Mouse (Mus musculus) v-Abl transformed pro-B cells (cell line): ENCODE data around the gene Ap2m1.

ENCODE experiments used
- in situ Hi-C, 2 experiments: fragments of 400-800 bp; cut with MboI; formaldehyde crosslinking; loops; one replicate each; pipeline ENCODE4 v1.15.1; 2025; ENCODE audit not compliant: unreplicated experiment in 2 of 2

Gene Ap2m1

GRCm38 (mm10) chr16:20535296-20536080 is at the start of gene Ap2m1:
Ap2m1 (plus strand) TSS chr16:20535478.
- in situ Hi-C loops, result no loop called here

- in situ Hi-C loops, result loop anchor here (25.0 kb wide), 2 partner anchors 701 to 901 kb away; no protein-coding TSS in a partner anchor
Measured at GRCm38 (mm10) chr16:20486048-20486447, 49.2 kb upstream of the Ap2m1 start.

GRCm38 (mm10) chr16:20488151-20488550 is 47.1 kb upstream of the Ap2m1 start:
- in situ Hi-C loops, result loop anchor here (25.0 kb wide), 2 partner anchors 699 to 899 kb away; no protein-coding TSS in a partner anchor

DNA sequence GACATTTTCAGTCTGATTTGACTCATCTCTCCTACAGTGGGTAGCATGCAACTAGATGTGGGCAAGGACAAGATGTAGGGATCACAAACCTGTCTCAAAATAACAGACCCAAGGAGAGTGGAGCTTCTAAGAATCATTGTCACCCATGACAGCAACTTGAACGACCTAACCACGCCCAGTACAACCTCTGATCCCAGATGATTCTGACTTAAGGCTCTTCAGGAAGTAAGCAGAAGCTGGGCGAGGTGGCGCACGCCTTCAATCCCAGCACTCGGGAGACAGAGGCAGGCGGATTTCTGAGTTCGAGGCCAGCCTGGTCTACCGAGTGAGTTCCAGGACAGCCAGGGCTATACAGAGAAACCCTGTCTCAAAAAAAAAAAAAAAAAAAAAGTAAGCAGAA is 46.5 kb upstream of the Ap2m1 start:
- in situ Hi-C loops, result loop anchor here (25.0 kb wide), 2 partner anchors 699 to 899 kb away; no protein-coding TSS in a partner anchor

- in situ Hi-C loops, result loop anchor here (25.0 kb wide), 2 partner anchors 698 to 898 kb away; no protein-coding TSS in a partner anchor
Measured at GRCm38 (mm10) chr16:20489233-20489632, 46.0 kb upstream of the Ap2m1 start.

DNA sequence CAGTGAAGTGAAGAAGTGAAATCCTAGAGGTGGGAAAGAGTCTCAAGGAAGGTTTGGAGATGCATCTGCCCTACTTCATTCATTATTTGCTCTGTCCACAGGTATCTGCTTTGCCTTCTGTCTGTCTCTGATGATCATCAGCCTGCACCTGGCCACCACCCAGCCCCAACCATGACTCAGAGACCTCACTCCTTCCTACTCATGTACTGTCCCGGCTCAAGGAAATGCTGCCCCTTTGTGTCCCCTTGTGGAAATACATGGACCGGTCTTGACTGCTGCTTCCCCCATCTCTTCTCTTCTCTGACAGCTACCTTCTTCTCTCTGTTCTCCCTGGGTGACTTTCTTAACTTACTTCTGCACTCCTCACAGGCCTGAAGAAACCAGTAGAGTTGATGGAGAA is 44.7 kb upstream of the Ap2m1 start:
- in situ Hi-C loops, result loop anchor here (25.0 kb wide), 2 partner anchors 697 to 897 kb away; no protein-coding TSS in a partner anchor

DNA sequence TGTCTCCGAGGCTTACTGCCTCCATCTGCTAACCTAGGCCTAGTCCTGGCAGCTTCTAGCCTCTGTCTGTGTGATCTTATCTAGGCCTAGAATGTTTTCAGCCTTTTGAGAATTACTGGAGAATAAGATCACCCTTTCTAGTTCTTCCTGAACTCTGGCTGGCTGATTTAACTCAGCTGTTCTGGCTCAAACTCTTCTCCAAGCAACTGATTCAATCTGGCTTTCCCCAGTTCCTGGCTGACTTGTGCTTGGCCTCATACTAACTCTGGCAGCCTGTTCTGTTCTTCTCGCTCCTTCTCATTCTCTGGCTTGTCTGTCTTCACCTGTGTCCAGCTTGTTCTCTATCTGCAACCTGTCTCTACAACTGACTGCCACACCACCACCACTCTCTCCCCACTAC is 44.0 kb upstream of the Ap2m1 start:
- in situ Hi-C loops, result loop anchor here (25.0 kb wide), 2 partner anchors 696 to 896 kb away; no protein-coding TSS in a partner anchor

- in situ Hi-C loops, result loop anchor here (25.0 kb wide), 2 partner anchors 694 to 894 kb away; no protein-coding TSS in a partner anchor
Measured at GRCm38 (mm10) chr16:20493452-20493851, 41.8 kb upstream of the Ap2m1 start.

DNA sequence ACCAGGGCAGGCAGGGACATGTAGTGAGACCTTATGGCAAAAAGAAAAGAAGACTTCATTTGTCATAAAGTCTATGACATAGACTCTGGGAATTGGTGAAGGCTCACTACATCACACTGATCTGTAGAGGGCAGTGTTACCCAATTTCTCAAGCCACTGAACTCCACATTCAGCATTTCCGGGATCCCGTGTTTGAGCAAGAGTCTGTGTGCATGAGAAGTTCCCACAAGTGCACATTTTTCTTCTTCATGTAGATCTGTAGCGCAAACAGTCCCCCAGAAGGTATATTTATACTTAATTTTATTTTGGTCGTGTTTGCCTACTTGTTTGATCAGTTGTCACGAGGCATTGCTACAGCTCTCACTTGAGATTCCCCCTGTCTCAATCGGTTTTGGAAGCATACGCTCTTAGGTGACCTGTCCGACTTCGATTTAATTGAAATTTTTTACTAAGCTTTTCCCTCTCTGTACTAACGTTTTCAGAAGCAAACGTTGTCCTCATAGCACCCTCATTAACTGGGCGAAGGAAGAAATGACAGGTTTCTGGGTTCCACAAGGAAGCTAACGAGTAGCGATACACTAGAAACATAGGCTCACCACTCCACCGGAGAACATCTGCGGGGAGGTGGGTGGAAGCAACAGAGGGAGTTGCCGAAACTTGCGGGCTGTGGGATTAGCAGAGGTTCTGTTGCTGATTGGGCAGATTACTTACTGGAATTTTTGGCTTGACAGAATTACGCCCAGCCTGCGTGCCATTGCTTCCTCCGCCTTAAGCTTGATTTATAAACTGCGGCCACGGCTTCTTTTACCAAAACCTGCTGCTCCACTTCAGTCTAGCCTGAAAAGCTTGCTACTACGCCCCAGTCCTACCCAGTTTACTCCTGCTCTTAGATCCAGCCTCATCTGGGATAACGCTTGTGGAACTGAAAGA is 38.3 kb upstream of the Ap2m1 start:
- in situ Hi-C loops, result loop anchor here (5.0 to 25.0 kb wide), 4 partner anchors 150 to 890 kb away; no protein-coding TSS in a partner anchor

DNA sequence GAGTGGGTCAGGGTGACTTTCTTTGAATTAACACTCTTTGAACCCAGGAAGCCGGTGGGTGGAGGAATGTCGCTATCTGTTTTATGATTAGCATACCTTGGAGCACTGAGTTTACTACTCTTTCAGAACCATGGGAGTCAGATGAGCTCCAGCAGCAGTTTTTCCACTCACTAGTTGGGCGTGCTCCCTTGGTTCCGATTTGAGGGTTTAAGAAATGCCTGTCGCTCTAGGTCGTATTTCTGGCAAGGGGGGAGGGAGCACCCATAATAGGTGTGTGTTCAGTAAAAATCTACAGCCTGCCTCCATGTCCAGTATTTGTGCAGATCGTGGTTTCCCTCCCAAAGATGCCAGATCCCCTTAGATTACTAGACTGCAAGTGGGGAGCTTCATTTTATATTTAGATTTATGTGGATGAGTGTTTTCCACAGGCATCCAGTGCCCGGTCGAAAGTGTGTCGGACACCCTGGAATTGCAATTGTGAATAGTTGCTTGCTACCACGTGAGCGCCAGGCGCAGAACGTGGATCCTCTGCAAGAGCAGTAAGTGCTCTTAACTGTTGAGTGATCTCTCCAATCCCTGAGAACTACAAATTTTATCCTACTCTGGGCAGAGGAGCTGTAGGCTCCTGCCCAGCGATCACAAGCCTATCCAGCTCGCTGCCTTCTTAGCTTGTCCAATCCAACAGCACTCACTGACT is 37.1 kb upstream of the Ap2m1 start:
- in situ Hi-C loops, result loop anchor here (5.0 to 25.0 kb wide), 4 partner anchors 149 to 889 kb away; no protein-coding TSS in a partner anchor

DNA sequence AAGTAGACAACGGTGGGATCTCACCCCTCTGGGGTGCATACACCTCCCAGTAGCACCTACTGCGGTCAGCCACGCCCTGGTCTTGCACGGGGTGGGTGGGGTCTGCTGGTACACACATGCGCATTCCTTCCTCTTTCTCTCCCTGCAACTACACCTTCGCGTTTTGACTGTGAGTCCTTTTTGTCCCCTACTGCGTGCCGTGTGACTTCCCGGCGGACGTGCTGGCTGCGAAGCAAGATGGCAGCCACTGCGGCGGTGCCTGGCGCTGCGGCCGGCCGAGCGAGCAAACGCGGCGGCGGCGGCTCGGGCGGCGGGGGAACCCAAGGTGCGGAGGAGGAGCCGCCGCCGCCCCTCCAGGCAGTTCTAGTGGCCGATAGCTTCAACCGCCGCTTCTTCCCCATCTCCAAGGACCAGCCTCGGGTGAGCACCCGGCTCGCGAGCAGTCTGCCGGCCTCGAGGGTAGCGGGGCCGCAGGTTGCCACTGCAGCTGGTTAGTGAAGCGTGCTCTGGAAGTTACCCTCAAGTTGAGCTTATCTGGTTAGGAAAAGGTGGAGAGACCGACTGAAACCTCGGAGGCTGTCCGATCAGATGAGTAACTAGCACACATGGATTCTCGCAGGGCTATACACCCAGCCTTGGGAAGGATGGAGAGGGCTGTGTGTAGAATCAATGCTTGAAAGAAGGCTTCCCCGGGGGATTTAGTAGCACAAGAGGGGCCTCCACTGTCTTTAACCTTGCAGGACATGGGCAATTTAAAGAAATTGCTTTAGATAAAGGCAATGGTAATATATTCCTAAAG is 36.4 kb upstream of the Ap2m1 start, which contains the start of gene Eif2b5:
TSS of gene Eif2b5 (plus strand) at position 141 of the 799 bp plus-strand sequence.
- in situ Hi-C loops, result loop anchor here (5.0 to 25.0 kb wide), 4 partner anchors 148 to 888 kb away; no protein-coding TSS in a partner anchor

DNA sequence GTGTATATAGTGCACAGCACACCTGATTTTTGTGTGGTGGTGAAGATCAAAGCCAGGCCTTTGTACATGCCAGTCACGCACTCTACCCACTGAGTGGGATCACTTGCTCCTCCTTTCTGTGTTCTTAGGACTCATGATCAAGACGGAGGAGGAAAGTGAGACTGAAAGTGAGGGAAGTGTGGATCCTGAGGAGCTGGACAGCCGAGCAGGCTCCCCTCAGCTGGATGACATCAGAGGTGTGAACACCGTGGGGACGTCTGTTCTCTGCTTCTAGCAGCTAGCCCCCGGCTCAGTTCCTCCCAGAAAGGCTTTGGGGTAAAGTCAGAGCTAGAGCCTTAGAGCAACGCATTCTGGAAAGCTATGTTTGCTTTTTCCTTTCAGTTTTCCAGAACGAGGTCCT is 29.3 kb upstream of the Ap2m1 start:
- in situ Hi-C loops, result loop anchor here in 1 of 2 experiments (5.0 kb wide), 1 partner anchor 141 kb away; no protein-coding TSS in a partner anchor

- in situ Hi-C loops, result loop anchor here in 1 of 2 experiments (5.0 kb wide), 1 partner anchor 138 kb away; no protein-coding TSS in a partner anchor
Measured at GRCm38 (mm10) chr16:20509349-20509748, 25.9 kb upstream of the Ap2m1 start.

- in situ Hi-C loops, result no loop called here
Measured at GRCm38 (mm10) chr16:20511277-20511847, 23.9 kb upstream of the Ap2m1 start.

DNA sequence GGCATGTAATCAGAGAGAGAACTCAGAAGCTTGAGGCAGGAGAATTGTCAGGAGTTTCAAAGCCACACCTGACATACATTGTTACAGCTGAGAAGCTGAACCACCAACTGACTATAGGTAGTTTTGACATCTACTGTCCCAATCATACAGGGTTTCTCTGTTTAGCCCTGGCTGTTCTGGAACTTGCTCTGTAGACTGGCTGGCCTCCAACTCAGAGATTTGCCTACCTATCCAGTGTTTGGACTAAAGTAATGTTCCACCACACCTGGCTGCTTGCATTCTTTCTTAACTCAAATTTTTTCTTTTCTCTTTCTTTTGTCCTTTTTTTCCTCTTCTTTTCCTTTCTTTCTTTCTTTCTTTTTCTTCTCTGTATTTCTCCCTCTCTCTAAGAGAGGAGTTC is 19.2 kb upstream of the Ap2m1 start:
- in situ Hi-C loops, result no loop called here

- in situ Hi-C loops, result no loop called here
Measured at GRCm38 (mm10) chr16:20516726-20517201, 18.5 kb upstream of the Ap2m1 start, which contains the start of gene Dvl3. Dvl3 (plus strand) TSS chr16:20516982.

GRCm38 (mm10) chr16:20517216-20517615 is 18.1 kb upstream of the Ap2m1 start:
- in situ Hi-C loops, result no loop called here

GRCm38 (mm10) chr16:20517701-20518374 is 17.4 kb upstream of the Ap2m1 start:
- in situ Hi-C loops, result no loop called here
